Mouse (Mus musculus) cerebellum, adult 8-10 months (tissue): ENCODE measurements around the gene Got1.

Experiments used
- DNase-seq: peaks from one replicate; pipeline ENCODE4 v3.0.0; 2022

Gene Got1

DNA sequence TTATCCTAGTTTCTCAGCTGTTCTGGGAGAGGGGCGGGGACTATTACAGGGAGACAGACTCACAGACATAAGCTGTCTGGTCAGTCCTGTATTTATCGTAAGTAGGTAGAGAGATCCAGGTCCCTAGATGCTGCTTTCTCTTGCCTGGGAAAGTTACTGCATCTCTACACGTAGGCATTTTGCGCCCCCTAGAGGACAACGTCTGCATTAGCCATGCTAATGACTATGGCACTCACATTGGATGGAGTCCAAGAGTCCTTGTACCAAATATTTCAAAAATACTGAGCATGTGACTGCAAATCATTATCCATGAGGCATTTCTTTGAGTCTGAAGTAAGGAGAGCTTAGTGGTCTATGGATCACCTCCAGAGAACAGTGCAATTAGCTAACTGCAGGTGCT is 45.5 kb downstream of the Got1 start:
- peak; percentile 83 for DNase-seq

DNA sequence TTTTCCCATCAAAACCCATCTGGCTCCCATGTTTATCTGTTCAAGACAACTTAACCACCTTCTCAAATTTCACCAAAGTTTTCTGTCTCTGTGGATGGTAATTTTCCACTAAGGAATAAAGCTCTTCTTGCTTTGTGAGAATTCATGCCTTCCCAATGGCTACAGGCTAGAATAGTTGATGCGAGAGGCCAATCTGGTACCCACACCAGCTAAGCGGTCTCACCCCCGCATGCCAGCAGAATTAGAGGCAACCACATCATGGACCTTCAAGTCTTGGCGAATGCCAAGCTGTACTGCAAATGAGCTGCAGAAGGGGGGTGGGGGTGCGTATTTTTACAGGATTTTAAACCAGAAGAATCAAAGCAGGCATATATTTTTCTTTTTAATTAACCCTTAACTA is 47.0 kb downstream of the Got1 start:
- no peak for DNase-seq

DNA sequence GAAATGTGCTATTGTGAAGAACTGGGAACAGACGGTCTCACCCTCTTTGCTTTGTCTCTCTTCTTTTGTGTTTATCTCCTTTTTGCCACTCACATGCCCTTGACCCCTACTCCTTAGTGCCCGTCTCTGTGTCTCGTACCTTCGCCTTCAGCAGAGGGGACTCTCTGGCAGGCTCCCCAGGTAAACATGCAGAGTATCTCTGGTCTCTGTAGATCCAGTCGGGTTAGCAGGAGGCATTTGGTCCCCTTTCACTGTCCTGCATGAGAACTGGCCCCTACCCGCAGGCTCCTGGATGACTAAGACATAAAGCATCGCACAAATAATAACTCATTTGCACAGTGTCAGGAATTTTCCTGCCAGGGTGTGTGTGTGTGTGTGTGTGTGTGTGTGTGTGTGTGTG is 48.3 kb downstream of the Got1 start:
- DNase-seq: no peak

DNA sequence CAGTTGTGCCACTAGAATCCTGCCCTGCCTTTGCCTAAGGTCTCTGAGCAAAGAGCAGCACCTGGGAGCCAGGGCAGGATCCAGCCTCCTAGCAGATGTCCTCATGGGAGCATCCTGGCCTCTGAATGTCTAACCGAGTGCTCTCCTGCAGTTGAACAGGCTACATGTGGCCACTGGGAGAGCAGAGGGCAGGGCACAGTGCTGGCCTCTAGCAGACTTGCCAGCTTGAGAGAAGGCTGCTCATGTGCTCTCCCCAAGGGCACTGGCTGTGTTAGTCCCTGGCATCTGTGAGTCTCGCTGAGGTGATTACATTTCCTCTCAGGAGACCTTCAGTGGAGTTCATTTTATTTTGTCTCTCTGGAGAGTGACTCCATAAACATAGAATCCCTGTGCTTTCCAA is 48.8 kb downstream of the Got1 start:
- no peak for DNase-seq

DNA sequence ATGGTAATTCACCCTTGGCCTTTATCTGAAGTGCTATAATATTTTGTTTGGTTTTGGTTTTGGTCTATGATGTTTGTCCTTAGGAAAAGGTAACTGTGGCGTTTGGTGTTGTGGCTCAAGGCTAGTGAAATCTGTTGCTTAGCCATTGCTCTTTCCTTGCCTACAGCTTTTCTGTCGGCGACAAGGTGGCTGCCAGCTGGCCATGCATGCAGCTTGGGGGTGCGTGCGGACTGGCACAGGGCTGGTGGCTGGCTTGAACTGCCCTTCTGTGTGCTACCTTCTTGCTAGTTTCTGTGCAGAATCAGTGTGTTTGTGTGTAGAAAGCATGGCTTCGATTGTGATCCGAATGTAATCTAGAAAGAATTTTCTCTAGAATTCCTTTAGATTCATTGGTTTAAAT is 51.6 kb downstream of the Got1 start:
- peak; percentile 73 for DNase-seq

DNA sequence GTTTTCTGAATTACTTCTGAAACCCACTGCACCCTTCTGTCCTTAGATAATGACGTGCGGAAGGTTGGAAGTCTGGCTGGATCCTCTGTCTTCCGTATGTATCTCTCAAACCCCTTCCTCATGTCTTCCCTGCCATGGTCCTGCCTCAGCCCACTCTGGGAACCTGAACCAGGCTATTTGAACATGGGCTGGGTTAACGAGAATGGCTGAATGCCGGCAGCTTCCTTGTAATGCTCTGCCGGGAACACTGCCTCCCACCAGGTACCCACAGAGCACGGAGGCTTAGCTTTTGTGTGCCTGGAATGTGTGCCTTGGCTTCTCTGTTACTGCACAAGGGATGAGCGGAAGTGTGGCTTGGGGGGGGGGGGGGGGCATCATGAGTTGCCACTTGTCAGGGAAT is 52.1 kb downstream of the Got1 start:
- DNase-seq: no peak

DNA sequence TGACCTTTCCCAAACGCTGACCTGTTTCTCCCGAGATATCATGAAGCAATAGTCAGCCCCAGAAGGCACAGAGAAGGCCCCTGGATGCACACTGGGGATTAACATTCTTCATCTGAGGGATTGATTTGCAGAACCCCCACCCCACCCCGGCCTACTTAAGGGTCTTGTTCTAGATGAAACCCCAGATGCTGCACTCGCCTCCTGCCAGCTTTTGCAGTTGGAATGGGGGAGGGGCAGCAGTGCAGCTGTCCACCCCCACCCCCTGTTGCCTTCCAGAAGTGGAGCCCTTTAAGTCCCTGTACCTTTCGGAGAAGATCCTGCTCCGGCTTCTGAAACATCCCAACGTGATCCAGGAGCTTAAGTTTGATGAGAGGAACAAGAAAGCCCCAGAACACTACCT is 55.1 kb downstream of the Got1 start:
- no peak for DNase-seq

DNA sequence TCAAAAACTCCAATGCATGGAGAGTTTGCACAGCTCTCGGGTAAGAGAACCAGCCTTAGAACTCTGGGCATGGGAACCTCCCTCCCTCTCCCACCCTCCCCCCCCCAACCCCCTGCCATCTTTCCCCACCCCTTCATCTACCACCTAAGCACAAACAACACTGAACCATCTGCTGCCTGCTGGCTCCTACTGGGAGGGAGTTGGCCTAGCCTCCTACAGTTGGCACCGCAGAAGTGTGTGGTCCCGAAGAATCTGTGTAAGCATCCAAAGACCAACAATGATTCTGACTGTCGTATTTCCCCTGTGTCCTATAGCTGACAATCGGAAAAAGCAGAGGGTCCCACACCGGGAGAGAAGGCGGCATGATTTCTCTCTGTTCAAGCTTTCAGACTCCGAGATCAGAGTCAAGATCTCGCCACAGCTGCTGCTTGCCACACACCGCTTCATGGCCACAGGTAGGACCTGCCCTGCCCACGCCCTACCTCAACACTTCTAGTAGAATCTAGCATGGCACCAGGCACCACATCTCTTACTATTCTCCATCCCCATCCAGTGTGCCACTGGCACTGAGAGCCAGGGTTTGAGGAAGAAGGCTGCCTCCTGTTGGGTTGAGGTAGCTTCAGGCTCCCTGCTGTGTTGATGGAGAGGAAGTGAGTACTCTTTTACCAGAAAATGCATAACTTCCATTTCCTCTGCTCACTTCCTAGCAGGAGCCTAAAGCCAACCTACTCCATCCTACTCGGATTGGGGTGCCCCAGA is 56.3 kb downstream of the Got1 start:
- DNase-seq: peak; percentile 74

DNA sequence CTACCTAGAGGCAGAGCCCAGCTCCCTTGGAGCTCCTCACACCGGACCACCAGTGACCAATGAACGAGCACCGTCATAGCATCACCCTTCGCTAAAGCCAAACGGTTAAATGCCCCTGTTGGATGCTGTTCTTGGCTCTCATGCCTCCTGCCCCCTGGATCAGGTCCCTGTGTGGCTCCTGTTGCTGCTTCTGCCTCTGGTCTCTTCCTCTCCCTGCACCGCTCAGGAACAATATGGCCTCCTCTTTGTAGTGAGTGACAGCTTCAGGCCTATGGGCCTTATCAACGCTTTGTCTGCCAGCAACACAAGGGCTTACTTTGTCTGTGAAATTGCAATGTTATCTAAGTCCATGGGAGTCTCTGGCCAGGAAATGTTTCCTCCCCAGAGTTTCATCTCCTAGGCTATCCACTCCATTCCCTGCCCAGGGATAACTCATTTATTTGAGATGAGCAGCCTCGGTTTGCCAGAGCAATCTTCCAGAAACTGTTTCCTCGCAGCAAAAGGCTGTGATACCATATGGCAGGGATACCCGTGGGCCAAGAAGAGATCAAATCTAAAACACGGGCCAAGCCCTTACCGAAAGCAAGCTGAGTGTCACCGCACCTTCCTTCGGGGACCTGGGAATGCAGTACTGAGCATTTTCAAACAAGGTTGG is 58.7 kb downstream of the Got1 start:
- peak; percentile 82 for DNase-seq

DNA sequence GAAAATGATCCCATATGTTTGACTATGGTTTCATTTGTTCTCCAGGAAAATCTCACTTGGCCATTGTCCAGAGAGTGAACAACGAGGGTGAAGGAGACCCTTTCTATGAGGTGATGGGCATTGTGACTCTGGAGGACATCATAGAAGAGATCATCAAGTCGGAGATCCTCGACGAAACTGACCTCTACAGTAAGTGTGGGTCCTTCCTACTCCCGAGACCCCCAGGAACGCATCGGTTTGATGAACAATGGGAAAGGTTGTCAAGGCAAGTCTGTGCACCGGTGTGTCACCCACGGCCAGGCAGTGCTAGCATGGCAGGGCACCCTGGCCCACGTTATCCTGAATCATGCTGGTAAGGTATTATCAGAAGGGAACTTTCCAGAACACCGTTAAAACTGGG is 59.3 kb downstream of the Got1 start:
- no peak for DNase-seq

DNA sequence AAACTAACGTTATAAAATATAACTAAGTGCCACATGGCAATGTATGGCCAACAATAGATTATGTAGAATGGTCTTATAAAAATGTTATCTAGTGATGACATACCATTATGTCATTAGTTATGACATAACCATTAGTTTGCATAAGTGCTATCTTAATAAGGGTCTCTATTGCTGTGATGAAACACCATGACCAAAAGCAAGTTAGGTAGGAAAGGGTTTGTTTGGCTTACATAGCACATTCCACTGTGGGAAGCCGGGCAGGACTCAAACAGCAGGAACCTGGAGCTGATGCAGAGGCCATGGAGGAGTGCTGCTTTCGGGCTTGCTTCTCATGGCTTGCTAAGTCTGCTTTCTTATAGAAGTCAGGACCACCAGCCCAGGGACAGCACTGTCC is 60.1 kb downstream of the Got1 start:
- DNase-seq: no peak

DNA sequence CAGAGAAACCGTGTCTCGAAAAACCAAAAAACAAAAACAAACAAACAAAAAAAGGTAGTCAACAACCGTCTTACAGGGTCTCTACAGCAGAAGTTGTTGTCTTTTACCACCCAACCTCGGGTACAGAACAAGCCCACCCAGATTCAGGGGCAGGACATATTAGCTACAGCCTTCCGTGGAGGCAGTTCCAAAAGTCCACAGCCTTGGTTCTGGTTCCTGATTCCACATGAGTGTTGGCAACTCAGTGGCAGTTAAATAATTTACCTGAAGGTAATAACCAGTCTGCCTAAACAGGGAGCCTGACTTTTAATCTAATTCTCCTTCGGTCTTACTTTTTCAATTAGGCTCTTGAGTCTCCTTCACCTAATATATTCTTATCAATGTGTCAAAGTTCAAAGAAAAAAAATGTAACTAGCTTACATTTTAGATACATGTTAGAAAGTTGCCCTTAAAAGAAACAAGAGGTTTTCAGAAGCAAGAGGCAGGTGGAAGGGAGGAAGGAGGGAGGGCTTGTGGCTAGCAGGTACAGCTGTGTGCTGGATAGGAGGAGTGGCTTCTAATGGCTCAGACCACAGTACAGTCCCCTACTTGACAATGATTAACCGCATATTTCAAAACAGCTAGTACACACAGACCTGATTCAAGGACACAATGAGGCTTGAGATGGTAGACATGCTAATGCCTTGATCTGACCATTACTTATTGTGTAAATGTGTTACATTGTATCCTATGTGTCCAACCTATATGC is 60.7 kb downstream of the Got1 start:
- DNase-seq: no peak

DNA sequence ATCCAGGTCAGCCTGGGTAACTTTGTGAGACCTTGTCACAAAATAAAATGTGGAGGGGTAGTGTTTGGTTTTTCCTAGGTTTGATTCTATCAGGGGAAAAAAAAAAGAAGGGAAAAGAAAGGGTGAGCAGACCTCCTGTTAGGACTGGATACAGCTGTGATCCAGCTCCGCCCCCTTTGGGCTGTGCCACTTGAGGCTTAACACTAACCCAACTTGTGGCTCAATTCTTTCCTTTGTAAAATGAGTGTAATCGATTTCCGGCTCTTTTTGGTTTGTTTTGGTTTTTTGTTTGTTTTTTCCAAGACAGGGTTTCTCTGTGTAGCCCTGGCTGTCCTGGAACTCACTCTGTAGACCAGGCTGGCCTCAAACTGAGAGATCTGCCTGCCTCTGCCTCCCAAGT is 62.3 kb downstream of the Got1 start:
- no peak for DNase-seq

DNA sequence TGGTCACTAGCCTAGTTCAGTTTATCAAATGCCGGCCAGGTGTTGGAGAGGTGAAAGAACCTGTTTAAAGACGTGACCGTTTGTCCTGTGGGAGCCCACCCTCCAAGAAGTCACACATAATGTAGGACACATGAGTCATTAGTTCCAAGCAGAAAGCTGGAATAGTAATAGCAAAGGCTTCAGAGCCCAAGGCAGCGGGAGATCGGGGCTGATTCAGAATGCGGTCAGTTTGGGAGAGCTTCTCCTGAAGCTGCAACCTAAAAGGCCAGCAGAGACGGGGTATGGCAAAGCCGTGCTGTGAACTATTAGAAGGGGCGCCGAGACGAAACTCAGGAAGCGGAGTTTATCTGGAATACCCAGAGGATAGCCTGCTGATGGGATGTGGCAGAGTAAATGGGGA is 63.9 kb downstream of the Got1 start:
- DNase-seq: no peak

DNA sequence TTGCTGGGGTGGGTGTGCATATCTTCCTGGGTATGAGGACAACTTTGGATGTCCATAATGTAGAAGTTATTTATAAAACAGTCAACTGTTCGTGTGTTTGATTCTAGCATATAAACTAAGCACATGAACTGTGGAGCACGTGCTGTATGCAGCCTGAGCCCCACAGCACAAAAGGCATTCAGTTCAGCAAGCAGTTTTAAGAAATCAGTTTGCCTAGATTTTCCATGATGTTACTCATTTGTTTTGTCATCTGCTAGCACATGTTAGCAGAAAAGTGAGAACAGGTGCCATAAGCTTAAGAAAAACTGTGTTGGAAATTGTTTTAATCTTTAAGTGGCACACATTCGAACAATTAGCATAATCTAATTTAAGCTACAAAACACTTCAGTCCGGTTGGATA is 64.5 kb downstream of the Got1 start:
- no peak for DNase-seq

DNA sequence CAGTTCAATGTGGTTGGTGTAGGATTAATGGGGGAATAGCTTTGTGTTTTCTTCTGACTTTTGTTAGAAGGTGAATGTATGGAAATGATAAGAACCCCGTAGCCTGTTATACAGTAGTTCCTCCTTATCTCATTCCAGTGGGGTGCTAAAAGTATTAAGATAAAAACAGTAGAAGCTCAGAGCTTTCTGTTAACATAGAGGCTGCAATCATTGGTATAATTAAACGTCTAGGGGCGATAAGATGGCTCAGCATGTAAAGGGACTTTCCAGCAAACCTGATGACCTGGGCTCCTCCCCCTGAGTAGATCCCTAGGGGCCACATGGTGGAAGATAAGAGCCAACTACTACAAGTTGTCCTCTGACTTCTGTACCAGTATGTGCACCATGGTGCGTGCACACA is 71.4 kb downstream of the Got1 start:
- no peak for DNase-seq

DNA sequence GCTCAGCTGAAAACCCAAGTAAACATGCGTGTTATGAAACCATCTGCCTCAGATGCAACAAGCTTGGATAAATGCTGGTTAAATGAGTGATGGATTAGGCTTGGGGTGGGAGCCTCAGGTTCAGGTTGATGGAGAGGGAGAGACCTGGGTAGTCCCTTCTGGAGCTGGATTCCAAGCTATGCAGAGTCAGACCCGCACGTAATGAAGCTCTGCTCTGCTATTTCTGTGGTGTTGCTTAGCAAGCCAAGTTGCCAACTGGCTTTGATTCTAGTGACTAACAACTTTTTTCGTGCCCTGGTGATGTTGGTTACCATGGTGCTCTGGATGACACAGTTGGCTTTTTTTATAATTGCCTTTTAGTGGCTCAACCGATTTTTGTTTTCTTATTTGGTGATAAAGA is 72.2 kb downstream of the Got1 start:
- DNase-seq: no peak

DNA sequence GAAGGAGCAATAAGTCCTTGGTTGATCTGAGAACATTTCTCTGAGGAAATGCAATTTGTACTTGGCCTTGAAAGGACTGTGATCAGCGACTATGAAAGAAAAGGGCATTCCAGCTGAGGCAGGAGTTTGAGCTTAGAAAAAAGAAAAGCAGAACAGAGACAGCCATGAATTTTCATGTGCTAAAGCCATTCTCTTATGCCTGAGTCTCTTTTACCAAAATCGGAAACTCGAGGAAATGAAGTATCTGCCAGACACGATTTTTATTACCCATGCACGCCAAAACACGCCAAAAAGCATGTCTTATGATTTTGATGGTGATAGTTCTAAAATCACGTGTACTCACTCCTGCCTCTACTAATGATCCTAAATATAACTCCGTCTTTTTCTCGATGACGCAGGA is 72.8 kb downstream of the Got1 start:
- no peak for DNase-seq
